In the genomic region with DNA sequence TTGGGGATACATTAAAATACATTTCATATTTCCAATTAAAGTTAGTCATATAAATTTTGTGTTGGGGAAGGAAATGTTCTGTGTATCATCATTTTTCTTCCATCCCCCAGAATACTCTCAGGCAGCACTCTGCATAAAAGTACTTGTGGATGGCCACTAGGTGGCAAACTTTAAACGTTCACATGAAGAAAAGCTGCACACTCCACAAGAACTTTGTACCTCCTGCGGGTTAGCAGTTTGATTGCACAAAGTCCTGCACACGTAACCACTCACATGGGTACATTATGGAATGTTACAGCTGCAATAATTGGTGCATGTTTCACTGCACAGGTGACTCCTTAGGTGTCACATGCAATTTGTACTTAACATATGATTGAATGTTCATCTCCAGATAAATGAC, we compare ENCODE assay signal across 9 mouse cellular contexts.
DNase-seq lines count a peak whose midpoint lies in the region; ATAC-seq lines count a peak whose summit lies in the region.
"Had no signal": no experiment of that assay in that cellular context is flagged by ENCODE, and none has a peak within 500 bp of the region (broad histone marks: within the 10 kb centered on the region; RNA-seq: fewer than 3 reads in every experiment).

No protein-coding gene starts in this region.

- no peak overlapping the region for H3K4me3 ChIP-seq in forebrain, embryonic 10.5 days
- H3K4me3 ChIP-seq in midbrain, embryonic 14.5 days (replicated peaks; ENCODE audit: low read depth, low read length) = no peak overlapping the region
- H3K4me3 ChIP-seq: megakaryocyte, embryonic 14.5 days had no signal

- H3K36me3 ChIP-seq in forebrain, embryonic 10.5 days (replicated peaks) = peaks cover 3% of the 10 kb centered on the region
- no peaks in the 10 kb centered on the region for H3K36me3 ChIP-seq in midbrain, embryonic 14.5 days (ENCODE audit: control insufficient read depth, insufficient read depth, low read length)

- ATAC-seq in midbrain, embryonic 14.5 days (ENCODE audit: low FRiP score, low TSS enrichment) = peak; percentile 73; the same call in 1 of the 2 replicates

- no peak overlapping the region for H3K4me2 ChIP-seq in midbrain, embryonic 14.5 days (ENCODE audit: low read length)

- H3K9me3 ChIP-seq in forebrain, embryonic 10.5 days = 0 out of 2 replicates have a peak, but pooled peaks cover 3% of the 10 kb centered on the region
- H3K9me3 ChIP-seq in midbrain, embryonic 14.5 days (ENCODE audit: control insufficient read depth, low read length) = no peaks in the 10 kb centered on the region
- H3K9me3 ChIP-seq: megakaryocyte, embryonic 14.5 days had no signal

- intact Hi-C loops in left cerebral cortex, postnatal 14 days (cut with DNase I) = loop anchor here (5.0 kb wide), 3 partner anchors 195 to 335 kb away; no protein-coding TSS in a partner anchor

- no peaks in the 10 kb centered on the region for H3K27me3 ChIP-seq in forebrain, embryonic 10.5 days (ENCODE audit: poor library complexity, severe bottlenecking)
- H3K27me3 ChIP-seq in midbrain, embryonic 14.5 days (ENCODE audit: control insufficient read depth, insufficient read depth, low read length) = no peaks in the 10 kb centered on the region
- H3K27me3 ChIP-seq: megakaryocyte, embryonic 14.5 days had no signal

- H3K9ac ChIP-seq in midbrain, embryonic 14.5 days (replicated peaks; ENCODE audit: low read length) = no peak overlapping the region

- 32% methylated on average over 3 of the region's 3 CpGs for WGBS in forebrain, embryonic 10.5 days
- 26% methylated on average over 3 of the region's 3 CpGs for WGBS in midbrain, embryonic 14.5 days

- no peaks in the 10 kb centered on the region for H3K4me1 ChIP-seq in forebrain, embryonic 10.5 days
- no peaks in the 10 kb centered on the region for H3K4me1 ChIP-seq in midbrain, embryonic 14.5 days (ENCODE audit: control insufficient read depth, insufficient read depth, low read length)
- H3K4me1 ChIP-seq: megakaryocyte, embryonic 14.5 days had no signal

- DNase-seq in gastrocnemius, postnatal 10 days = peak; percentile 9
- DNase-seq in gastrocnemius, postnatal 25 days = no peak
- peak; percentile 73 for DNase-seq in ZHBTc4 (ENCODE audit: low read depth, low spot score)
- DNase-seq in forebrain, embryonic 10.5 days (ENCODE audit: extremely low spot score, low spot score) = peak; percentile 14
- DNase-seq in hindlimb bud, embryonic 11.5 days (ENCODE audit: extremely low spot score, low read depth, low spot score) = peak; percentile 54
- DNase-seq in left cerebral cortex, postnatal 14 days (ENCODE audit: low spot score in 2 of 2) = peak; percentile 39 to 55
- DNase-seq in midbrain, embryonic 14.5 days = peak; percentile 79
- DNase-seq in spleen, postnatal 14 days (ENCODE audit: low spot score in 2 of 2) = no peak

- no peak overlapping the region for H3K27ac ChIP-seq in forebrain, embryonic 10.5 days
- no peak overlapping the region for H3K27ac ChIP-seq in midbrain, embryonic 14.5 days (replicated peaks; ENCODE audit: low read depth, low read length)

Comparison
In these comparisons a context has a peak if more than half of its experiments do, and no peak if none do; other contexts are left out.
1. DNase-seq: peak in gastrocnemius, postnatal 10 days (single experiment), ZHBTc4 (single experiment), forebrain, embryonic 10.5 days (single experiment), hindlimb bud, embryonic 11.5 days (single experiment), left cerebral cortex, postnatal 14 days (2 of 2) and midbrain, embryonic 14.5 days (single experiment); none in gastrocnemius, postnatal 25 days (single experiment) and spleen, postnatal 14 days (0 of 2).